ENCODE assay signal across 8 mouse cellular contexts in genomic region chr14:34548391-34549001, GRCm38 (mm10). TPM values are rescaled to one million over a fixed set of nuclear protein-coding genes. Genes with fewer than 3 reads are reported as not detected.
DNase-seq lines count a peak whose midpoint lies in the region; ATAC-seq and TF ChIP-seq lines count a peak whose summit lies in the region.

No protein-coding gene starts in this region.

- no peaks in the 10 kb centered on the region for H3K4me1 ChIP-seq in kidney, adult 2 months (ENCODE audit: control insufficient read depth, insufficient read depth, low read length)
- peaks cover 2% of the 10 kb centered on the region for H3K4me1 ChIP-seq in midbrain, embryonic 16.5 days (ENCODE audit: control insufficient read depth, insufficient read depth, low read length)

- WGBS in kidney, adult 2 months = 3% methylated on average over 27 of the region's 27 CpGs
- WGBS in midbrain, embryonic 16.5 days = 2% methylated on average over 27 of the region's 27 CpGs

- H3K27ac ChIP-seq in kidney, adult 2 months (ENCODE audit: insufficient read depth, low read depth, low read length) = peak overlapping the region; percentile 29; the same call in 1 of the 2 replicates
- H3K27ac ChIP-seq in midbrain, embryonic 16.5 days (ENCODE audit: low read length) = peak overlapping the region; percentile 88

- DNase-seq in thymus, postnatal 4 days = peak; percentile 30
- no peak for DNase-seq in thymus, postnatal 25 days
- DNase-seq in embryo, embryonic 9.5 days (ENCODE audit: extremely low spot score) = peak; percentile 77
- DNase-seq in heart, adult 9 months (ENCODE audit: low spot score in 2 of 2) = peak; percentile 72 to 73
- peak; percentile 47 for DNase-seq in kidney, adult 2 months
- peak; percentile 33 for DNase-seq in liver
- peak; percentile 68 for DNase-seq in telencephalon, adult 2 months (ENCODE audit: low read depth, low spot score)

- H3K4me3 ChIP-seq in kidney, adult 2 months (ENCODE audit: insufficient read depth, low read depth, low read length) = peak overlapping the region; percentile 59
- H3K4me3 ChIP-seq in midbrain, embryonic 16.5 days (ENCODE audit: low read depth, low read length) = peak overlapping the region; percentile 75

- no peaks in the 10 kb centered on the region for H3K9me3 ChIP-seq in midbrain, embryonic 16.5 days (replicated peaks; ENCODE audit: control insufficient read depth, low read length, poor library complexity, severe bottlenecking)

- peak overlapping the region; percentile 80 for H3K4me2 ChIP-seq in midbrain, embryonic 16.5 days (ENCODE audit: low read length)

- TF ChIP-seq POLR2A in kidney, adult 2 months (IDR thresholded peaks at IDR 0.05; ENCODE audit: low read depth, low read length) = no peak

- ATAC-seq in midbrain, embryonic 16.5 days = peak; percentile 57

- no peaks in the 10 kb centered on the region for H3K27me3 ChIP-seq in kidney, adult 2 months (replicated peaks; ENCODE audit: control insufficient read depth, insufficient read depth, low read length)
- no peaks in the 10 kb centered on the region for H3K27me3 ChIP-seq in midbrain, embryonic 16.5 days (ENCODE audit: control insufficient read depth, insufficient read depth, low read depth, low read length)

- peak overlapping the region; percentile 87 for H3K9ac ChIP-seq in midbrain, embryonic 16.5 days (ENCODE audit: low read depth, low read length)

- H3K36me3 ChIP-seq in kidney, adult 2 months (ENCODE audit: control insufficient read depth, insufficient read depth, low read length) = no peaks in the 10 kb centered on the region
- H3K36me3 ChIP-seq in midbrain, embryonic 16.5 days (ENCODE audit: control insufficient read depth, insufficient read depth, low read length) = no peaks in the 10 kb centered on the region

- TF ChIP-seq CTCF in kidney, adult 2 months (conservative IDR thresholded peaks at IDR 0.05; ENCODE audit: insufficient read depth, insufficient read length, low read depth, low read length) = no peak

RNA-seq across cellular contexts. Expression of gene 9230112D13Rik, which starts 25.9 kb away (rescaled TPM):
- not detected in 2 replicates for polyA plus RNA-seq in kidney, adult 2 months (2012; rRNA removed)
- polyA plus RNA-seq in midbrain, embryonic 16.5 days (2015; fragmentation: Nextera tagmentation; extraction: Ambion mirVana) = not detected in 2 replicates

RNA-seq across cellular contexts. Expression of gene Ldb3, which starts 40.0 kb away (rescaled TPM):
- 1.9 and 26.0 TPM in 2 replicates for polyA plus RNA-seq in kidney, adult 2 months (2012; rRNA removed)
- 0.71 and 0.99 TPM in 2 replicates for polyA plus RNA-seq in midbrain, embryonic 16.5 days (2015; fragmentation: Nextera tagmentation; extraction: Ambion mirVana)

RNA-seq across cellular contexts. Expression of gene Bmpr1a, which starts 45.4 kb away (rescaled TPM):
- polyA plus RNA-seq in kidney, adult 2 months (2012; rRNA removed) = 11.0 and 11.4 TPM in 2 replicates
- 15.2 and 15.4 TPM in 2 replicates for polyA plus RNA-seq in midbrain, embryonic 16.5 days (2015; fragmentation: Nextera tagmentation; extraction: Ambion mirVana)

RNA-seq across cellular contexts. Expression of gene Opn4, which starts 51.4 kb away (rescaled TPM):
- 0.10 TPM in 1 of 2 replicates, not detected in the other for polyA plus RNA-seq in kidney, adult 2 months (2012; rRNA removed)
- not detected in 2 replicates for polyA plus RNA-seq in midbrain, embryonic 16.5 days (2015; fragmentation: Nextera tagmentation; extraction: Ambion mirVana)
